Mouse (Mus musculus) forebrain, embryonic 14.5 days (tissue): ENCODE measurements at regions not wholly inside any gene's neighbourhood (a gene's known extent, or its start where the extent isn't known, plus 50 kb on each side); places are given as distances from the start of the nearest gene placed in this dataset.

Source experiments
- ATAC-seq: fragments of 200-750 bp; cut with Nextera tagmentation; 2 replicates; pipeline ENCODE4 v1.8.0; 2017; ENCODE audit warnings: mild to moderate bottlenecking, moderate library complexity
- DNase-seq: peaks from one replicate; pipeline ENCODE4 v3.0.0-alpha.2; 2015; ENCODE audit warnings: low spot score
- H3K27ac ChIP-seq: fragments of 300-500 bp; sonication (generic); 2 replicates; pipeline ENCODE4 v1.5.1; 2014; ENCODE audit warnings: low read depth, mild to moderate bottlenecking, control low read depth, low read length, moderate library complexity
- H3K27me3 ChIP-seq: fragments of 300-500 bp; sonication (generic); replicated peaks from 2 replicates; pipeline ENCODE4 v1.6.1; 2014; ENCODE audit warnings: low read length, control low read depth, mixed read lengths; ENCODE audit not compliant: control insufficient read depth, insufficient read depth
- H3K36me3 ChIP-seq: fragments of 300-500 bp; sonication (generic); 2 replicates; pipeline ENCODE4 v1.6.1; 2014; ENCODE audit warnings: low read length, control low read depth; ENCODE audit not compliant: control insufficient read depth, insufficient read depth
- H3K4me1 ChIP-seq: fragments of 300-500 bp; sonication (generic); 2 replicates; pipeline ENCODE4 v1.6.1; 2014; ENCODE audit warnings: antibody characterized with exemption, low read length, control low read depth; ENCODE audit not compliant: control insufficient read depth, insufficient read depth
- H3K4me2 ChIP-seq: fragments of 300-500 bp; sonication (generic); 2 replicates; pipeline ENCODE4 v1.6.1; 2014; ENCODE audit warnings: mild to moderate bottlenecking, control low read depth, low read length
- H3K4me3 ChIP-seq: fragments of 300-500 bp; sonication (generic); 2 replicates; pipeline ENCODE4 v1.5.1; 2014; ENCODE audit warnings: low read depth, low read length, control low read depth
- H3K9ac ChIP-seq: fragments of 300-500 bp; sonication (generic); 2 replicates; pipeline ENCODE4 v1.6.1; 2014; ENCODE audit warnings: mild to moderate bottlenecking, low read length, control low read depth, moderate library complexity
- H3K9me3 ChIP-seq: fragments of 300-500 bp; sonication (generic); replicated peaks from 2 replicates; pipeline ENCODE4 v1.6.1; 2016; ENCODE audit warnings: low read length, control low read depth, mixed read lengths; ENCODE audit not compliant: control insufficient read depth
- WGBS: fragments of 180-500 bp; shearing (Covaris S2); extraction: QIAGEN DNeasy Blood & Tissue Kit; methylation state at CpG from one replicate; pipeline ENCODE4 v1.1.7; 2014; 5-methylcytosine and 5-hydroxymethylcytosine counted together

GRCm38 (mm10) chr10:117909811-117910239, 64.0 kb upstream of the Rap1b start:
- Histone ChIP-seq H3K9me3 (no peaks in the 10 kb centered on the region), H3K9ac (no peak overlapping the region), H3K4me1 (no peaks in the 10 kb centered on the region), H3K27ac (no peak overlapping the region), H3K4me3 (no peak overlapping the region), H3K36me3 (no peaks in the 10 kb centered on the region), H3K27me3 (no peaks in the 10 kb centered on the region), H3K4me2 (no peak overlapping the region)
- ATAC-seq (no peak), DNase-seq (no peak)
- 82% methylated on average over 11 of the region's 11 CpGs for WGBS

DNA sequence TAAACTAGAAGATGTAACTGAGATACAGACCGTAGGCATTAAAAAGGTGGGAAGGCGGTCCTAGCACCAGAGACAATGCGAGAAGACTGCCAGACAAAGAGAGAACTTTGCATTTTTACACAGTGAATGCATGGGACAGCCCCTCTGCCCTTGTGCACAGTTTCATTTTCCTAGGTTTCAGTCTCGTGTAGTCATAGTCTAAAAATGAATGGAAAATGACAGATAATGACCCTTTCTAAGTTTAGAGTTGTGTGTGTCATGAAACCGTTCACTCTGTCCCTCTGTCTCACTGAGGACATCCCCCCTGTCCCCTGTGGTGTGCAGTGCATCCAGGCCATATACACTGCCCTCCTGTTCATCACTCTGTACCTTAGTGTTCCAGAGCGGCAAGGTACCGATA, 64.6 kb upstream of the Rap1b start:
- WGBS, result 88% methylated on average over 7 of the region's 7 CpGs
- Histone ChIP-seq H3K9ac (no peak overlapping the region), H3K27me3 (no peaks in the 10 kb centered on the region), H3K4me3 (no peak overlapping the region), H3K4me2 (no peak overlapping the region), H3K27ac (no peak overlapping the region), H3K4me1 (no peaks in the 10 kb centered on the region), H3K9me3 (no peaks in the 10 kb centered on the region), H3K36me3 (no peaks in the 10 kb centered on the region)
- DNase-seq (no peak), ATAC-seq (no peak)

DNA sequence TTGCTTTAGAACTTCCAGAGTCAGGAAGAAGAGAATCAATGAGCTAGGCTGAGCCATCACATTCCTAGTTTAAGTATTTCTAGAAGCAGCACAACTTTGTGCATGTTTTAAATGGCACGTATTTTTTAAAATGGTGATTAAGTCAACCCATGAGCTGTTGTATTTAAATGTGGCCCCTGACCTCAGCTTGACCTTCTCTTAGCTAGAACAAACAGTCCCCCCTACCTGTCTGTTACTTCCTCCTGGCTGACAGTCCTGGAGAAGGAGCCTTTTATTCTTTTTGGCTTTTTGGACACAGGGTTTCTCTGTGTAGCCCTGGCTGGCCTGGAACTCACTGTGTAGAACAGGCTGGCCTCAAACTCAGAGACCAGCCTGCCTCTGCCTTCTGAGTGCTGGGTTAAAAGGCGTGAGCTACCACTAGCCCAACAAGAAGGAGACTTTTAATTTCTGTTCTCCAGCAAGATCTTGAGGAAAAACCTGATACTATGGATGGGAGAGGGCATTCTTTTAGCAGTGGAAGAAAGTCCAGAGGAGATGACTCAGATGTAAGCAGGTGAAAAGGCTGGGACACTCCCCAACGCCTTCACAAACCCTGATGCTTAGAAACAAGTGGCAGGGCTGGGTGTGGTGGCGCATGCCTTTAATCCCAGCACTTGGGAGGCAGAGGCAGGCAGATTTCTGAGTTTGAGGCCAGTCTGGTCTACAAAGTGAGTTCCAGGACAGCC, 69.3 kb upstream of the Rap1b start:
- 93% methylated on average over 4 of the region's 4 CpGs for WGBS
- Histone ChIP-seq H3K27ac (no peak overlapping the region), H3K4me2 (no peak overlapping the region), H3K4me1 (no peaks in the 10 kb centered on the region), H3K27me3 (no peaks in the 10 kb centered on the region), H3K36me3 (no peaks in the 10 kb centered on the region), H3K9me3 (no peaks in the 10 kb centered on the region), H3K4me3 (no peak overlapping the region), H3K9ac (no peak overlapping the region)
- no peak for ATAC-seq
- no peak for DNase-seq

- H3K27me3 ChIP-seq, result no peaks in the 10 kb centered on the region
- DNase-seq (no peak), ATAC-seq (no peak)
- H3K4me3 ChIP-seq, result no peak overlapping the region
- H3K36me3 ChIP-seq, result no peaks in the 10 kb centered on the region
- WGBS, result 77% methylated on average over 7 of the region's 7 CpGs
- H3K4me1 ChIP-seq, result no peaks in the 10 kb centered on the region
- no peak overlapping the region for H3K27ac ChIP-seq
- no peak overlapping the region for H3K9ac ChIP-seq
- no peaks in the 10 kb centered on the region for H3K9me3 ChIP-seq
- H3K4me2 ChIP-seq, result no peak overlapping the region
These were observed 70.4 kb upstream of the Rap1b start for GRCm38 (mm10) chr10:117916280-117916679.

DNA sequence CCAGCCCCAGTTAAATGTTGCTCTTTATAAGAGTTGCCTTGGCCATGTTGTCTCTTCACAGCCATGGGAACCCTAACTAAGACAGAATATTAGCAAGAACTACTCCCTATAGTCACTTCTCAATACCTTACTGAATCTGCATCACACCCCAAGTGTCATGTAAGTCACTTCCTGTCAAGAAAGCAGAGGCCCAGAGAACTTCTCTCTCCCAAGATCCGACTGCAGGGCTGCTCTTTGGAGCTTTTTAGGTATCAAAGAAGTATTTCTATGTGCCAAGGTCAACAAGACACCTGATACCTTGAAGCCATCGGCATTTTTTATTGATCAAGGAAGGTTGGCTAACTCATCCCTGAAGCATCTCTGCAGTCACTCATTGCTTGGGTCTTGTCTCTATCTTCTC, 72.0 kb upstream of the Rap1b start:
- Histone ChIP-seq H3K4me3 (no peak overlapping the region), H3K36me3 (no peaks in the 10 kb centered on the region), H3K9me3 (no peaks in the 10 kb centered on the region), H3K9ac (no peak overlapping the region), H3K4me1 (no peaks in the 10 kb centered on the region), H3K27ac (no peak overlapping the region), H3K27me3 (no peaks in the 10 kb centered on the region), H3K4me2 (no peak overlapping the region)
- DNase-seq, result no peak
- no peak for ATAC-seq
- 84% methylated on average over 2 of the region's 2 CpGs for WGBS

- Histone ChIP-seq H3K4me3 (no peak overlapping the region), H3K9me3 (no peaks in the 10 kb centered on the region), H3K36me3 (no peaks in the 10 kb centered on the region), H3K27me3 (no peaks in the 10 kb centered on the region), H3K27ac (no peak overlapping the region), H3K4me2 (no peak overlapping the region), H3K4me1 (no peaks in the 10 kb centered on the region), H3K9ac (no peak overlapping the region)
- WGBS, result 85% methylated on average over 8 of the region's 8 CpGs
- ATAC-seq, result no peak
- DNase-seq, result no peak
These were observed 72.8 kb upstream of the Rap1b start for GRCm38 (mm10) chr10:117918616-117919015.

DNA sequence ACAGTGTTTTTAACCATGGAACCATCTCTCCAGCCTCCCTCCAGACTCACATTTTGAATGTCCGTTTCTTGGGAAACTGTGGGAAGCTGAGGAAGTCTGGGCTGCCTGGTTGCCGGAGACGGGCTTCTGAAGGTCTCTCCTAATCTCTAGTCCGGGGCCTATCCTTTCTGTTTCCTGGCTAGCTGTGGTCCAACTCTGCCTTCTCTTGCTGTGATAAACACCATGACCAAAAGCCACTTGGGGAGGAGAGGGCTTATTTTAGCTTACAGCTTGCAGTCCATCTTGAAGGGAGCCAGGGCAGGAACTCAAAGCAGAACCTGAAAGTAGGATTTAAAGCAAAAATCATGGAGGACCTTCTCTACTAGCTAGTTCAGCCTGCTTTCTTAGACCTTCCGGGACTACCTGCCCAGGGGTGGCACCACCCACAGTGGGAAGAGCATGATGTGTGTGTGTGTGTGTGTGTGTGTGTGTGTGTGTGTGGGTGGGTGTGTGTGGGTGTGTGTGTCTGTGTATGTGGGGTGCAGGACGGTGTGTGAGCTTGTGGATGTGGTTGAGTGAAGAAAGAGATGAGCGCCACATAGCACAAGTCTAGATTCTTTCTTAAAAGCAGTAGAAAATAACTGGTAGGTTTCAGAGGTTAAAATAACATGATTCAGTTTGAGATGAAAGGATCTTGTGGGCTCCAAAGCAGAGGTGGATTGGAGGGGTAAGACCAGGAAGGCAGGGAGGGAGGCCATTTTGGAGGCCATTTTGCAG, 73.5 kb upstream of the Rap1b start:
- no peak overlapping the region for H3K27ac ChIP-seq
- no peaks in the 10 kb centered on the region for H3K36me3 ChIP-seq

DNA sequence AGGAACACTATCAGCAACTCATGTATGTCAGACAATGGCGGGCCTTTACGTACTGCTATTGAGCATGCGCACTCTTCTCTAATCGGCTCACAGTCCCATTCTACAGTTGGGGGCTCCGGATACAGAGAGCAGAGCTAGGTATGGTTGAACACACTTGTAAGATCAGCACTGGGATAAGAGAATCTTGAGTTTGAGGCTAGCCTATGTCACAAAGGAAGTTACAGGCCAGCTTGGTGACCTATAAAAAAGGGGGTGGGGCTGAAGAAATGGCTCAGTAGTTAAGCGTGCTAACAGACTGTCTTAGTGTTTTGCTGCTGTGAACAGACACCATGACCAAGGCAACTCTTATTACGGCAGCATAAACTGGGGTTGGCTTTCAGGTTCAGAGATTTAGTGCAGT, 79.4 kb upstream of the Rap1b start:
- no peak overlapping the region for H3K27ac ChIP-seq
- no peaks in the 10 kb centered on the region for H3K4me1 ChIP-seq

More for the DNA sequence above, 73.5 kb upstream of the Rap1b start:
- WGBS, result 91% methylated on average over 7 of the region's 7 CpGs
- no peak overlapping the region for H3K4me3 ChIP-seq
- H3K4me2 ChIP-seq, result no peak overlapping the region
- ATAC-seq (no peak), DNase-seq (no peak)
- no peaks in the 10 kb centered on the region for H3K4me1 ChIP-seq
- no peaks in the 10 kb centered on the region for H3K9me3 ChIP-seq
- no peak overlapping the region for H3K9ac ChIP-seq
- H3K27me3 ChIP-seq, result no peaks in the 10 kb centered on the region

More for the DNA sequence above, 79.4 kb upstream of the Rap1b start:
- H3K27me3 ChIP-seq, result no peaks in the 10 kb centered on the region
- no peaks in the 10 kb centered on the region for H3K9me3 ChIP-seq
- H3K9ac ChIP-seq, result no peak overlapping the region
- WGBS, result 89% methylated on average over 7 of the region's 7 CpGs
- DNase-seq (no peak), ATAC-seq (no peak)
- H3K4me3 ChIP-seq, result no peak overlapping the region
- H3K36me3 ChIP-seq, result no peaks in the 10 kb centered on the region
- no peak overlapping the region for H3K4me2 ChIP-seq
